Mouse (Mus musculus): ENCODE data around the gene Agps.

The Agps gene

GRCm38 (mm10) chr2:75831881-75832633, at the start of gene Agps:
Agps (plus strand) TSS chr2:75832177.
- DNase-seq: peak; percentile 93

- DNase-seq: peak; percentile 73
Measured at GRCm38 (mm10) chr2:75786075-75786474, 45.9 kb upstream of the Agps start.

GRCm38 (mm10) chr2:75788511-75788910, 43.5 kb upstream of the Agps start:
- DNase-seq: no peak

GRCm38 (mm10) chr2:75789959-75790523, 41.9 kb upstream of the Agps start:
- DNase-seq: no peak

- DNase-seq: no peak
Measured at GRCm38 (mm10) chr2:75791561-75792308, 40.2 kb upstream of the Agps start.

- no peak for DNase-seq
Measured at GRCm38 (mm10) chr2:75792377-75793203, 39.4 kb upstream of the Agps start.

GRCm38 (mm10) chr2:75796181-75796580, 35.8 kb upstream of the Agps start:
- DNase-seq: no peak

- peak; percentile 23 for DNase-seq
Measured at GRCm38 (mm10) chr2:75798434-75798970, 33.5 kb upstream of the Agps start.

GRCm38 (mm10) chr2:75805767-75806166, 26.2 kb upstream of the Agps start:
- no peak for DNase-seq

- no peak for DNase-seq
Measured at GRCm38 (mm10) chr2:75806891-75807290, 25.1 kb upstream of the Agps start.

GRCm38 (mm10) chr2:75807460-75807859, 24.5 kb upstream of the Agps start:
- DNase-seq: no peak

- DNase-seq: no peak
Measured at GRCm38 (mm10) chr2:75814880-75815279, 17.1 kb upstream of the Agps start.

GRCm38 (mm10) chr2:75815521-75815920, 16.5 kb upstream of the Agps start:
- no peak for DNase-seq

- DNase-seq: no peak
Measured at GRCm38 (mm10) chr2:75816673-75817072, 15.3 kb upstream of the Agps start.

- DNase-seq: no peak
Measured at GRCm38 (mm10) chr2:75818719-75819118, 13.3 kb upstream of the Agps start.

GRCm38 (mm10) chr2:75819796-75820195, 12.2 kb upstream of the Agps start:
- no peak for DNase-seq

- no peak for DNase-seq
Measured at GRCm38 (mm10) chr2:75821971-75822751, 9.8 kb upstream of the Agps start.

GRCm38 (mm10) chr2:75823736-75824135, 8.2 kb upstream of the Agps start:
- DNase-seq: no peak

GRCm38 (mm10) chr2:75824144-75824543, 7.8 kb upstream of the Agps start:
- DNase-seq: no peak

GRCm38 (mm10) chr2:75824846-75825245, 7.1 kb upstream of the Agps start:
- DNase-seq: no peak

GRCm38 (mm10) chr2:75825603-75826002, 6.4 kb upstream of the Agps start:
- no peak for DNase-seq
